Mouse (Mus musculus) lung, postnatal 14 days (tissue): ENCODE data around the gene Zfp207.
A peak's percentile ranks its signal among the peaks of the same experiment; 100 is the strongest.
"Not testable (repeated sequence)": the region's sequence is repeated elsewhere in the genome, so short reads cannot be mapped to it uniquely, and the experiment has no call there.

Experiments
- DNase-seq: peaks from one replicate; pipeline ENCODE4 v3.0.0; 2021

Gene Zfp207

GRCm38 (mm10) chr11:80383019-80383625 is at the start of gene Zfp207:
Gene Zfp207, plus strand, starts transcription at chr11:80383279.
- peak; percentile 98 for DNase-seq

GRCm38 (mm10) chr11:80335609-80336350 is 47.3 kb upstream of the Zfp207 start:
- no peak for DNase-seq

GRCm38 (mm10) chr11:80336351-80336730 is 46.7 kb upstream of the Zfp207 start:
- DNase-seq, result no peak

- no peak for DNase-seq
Measured at GRCm38 (mm10) chr11:80342482-80342881, 40.6 kb upstream of the Zfp207 start.

GRCm38 (mm10) chr11:80351832-80352430 is 31.1 kb upstream of the Zfp207 start:
- peak; percentile 93 for DNase-seq

GRCm38 (mm10) chr11:80354832-80355231 is 28.2 kb upstream of the Zfp207 start:
- DNase-seq, result peak; percentile 12

- no peak for DNase-seq
Measured at GRCm38 (mm10) chr11:80368949-80369348, 14.1 kb upstream of the Zfp207 start.

- no peak for DNase-seq
Measured at GRCm38 (mm10) chr11:80376651-80377050, 6.4 kb upstream of the Zfp207 start.

GRCm38 (mm10) chr11:80377712-80378451 is 5.2 kb upstream of the Zfp207 start, which contains the start of gene 5730455P16Rik:
Gene 5730455P16Rik, minus strand, starts transcription at chr11:80378034.
- peak; percentile 83 for DNase-seq

- DNase-seq, result not testable (repeated sequence)
Measured at GRCm38 (mm10) chr11:80378452-80379068, 4.5 kb upstream of the Zfp207 start.

GRCm38 (mm10) chr11:80379184-80379583 is 3.9 kb upstream of the Zfp207 start:
- not testable (repeated sequence) for DNase-seq

- DNase-seq, result no peak
Measured at GRCm38 (mm10) chr11:80382626-80383018, 457 bp upstream of the Zfp207 start.

- DNase-seq, result peak; percentile 35
Measured at GRCm38 (mm10) chr11:80383626-80384046, 557 bp downstream of the Zfp207 start.

- DNase-seq, result no peak
Measured at GRCm38 (mm10) chr11:80384461-80384860, 1.4 kb downstream of the Zfp207 start.

- DNase-seq, result no peak
Measured at GRCm38 (mm10) chr11:80385055-80385454, 2.0 kb downstream of the Zfp207 start.

GRCm38 (mm10) chr11:80386790-80387189 is 3.7 kb downstream of the Zfp207 start:
- no peak for DNase-seq

- no peak for DNase-seq
Measured at GRCm38 (mm10) chr11:80389885-80390284, 6.8 kb downstream of the Zfp207 start.

GRCm38 (mm10) chr11:80391407-80392120 is 8.5 kb downstream of the Zfp207 start:
- no peak for DNase-seq

- no peak for DNase-seq
Measured at GRCm38 (mm10) chr11:80395930-80396329, 12.9 kb downstream of the Zfp207 start.

- DNase-seq, result no peak
Measured at GRCm38 (mm10) chr11:80396617-80397016, 13.5 kb downstream of the Zfp207 start.

GRCm38 (mm10) chr11:80407878-80408277 is 24.8 kb downstream of the Zfp207 start:
- DNase-seq, result not testable (repeated sequence)

- no peak for DNase-seq
Measured at GRCm38 (mm10) chr11:80410377-80410776, 27.3 kb downstream of the Zfp207 start.
